Mouse (Mus musculus) heart, embryonic 16.5 days (tissue): ENCODE measurements around the gene Opn3. TPM values are rescaled to one million over a fixed set of nuclear protein-coding genes. Genes with fewer than 3 reads are reported as not detected.

Experiments used
- ATAC-seq: fragments of 200-750 bp; cut with Nextera tagmentation; replicated peaks from 2 replicates; pipeline ENCODE4 v1.8.0; 2017; ENCODE audit warnings: moderate number of reproducible peaks; ENCODE audit not compliant: insufficient read depth, low FRiP score; ENCODE audit errors: extremely low read depth
- H3K27ac ChIP-seq: fragments of 300-500 bp; sonication (generic); 2 replicates; pipeline ENCODE4 v1.5.1; 2014; ENCODE audit warnings: mild to moderate bottlenecking, low read length, control low read depth, moderate library complexity
- H3K27me3 ChIP-seq: fragments of 300-500 bp; sonication (generic); 2 replicates; pipeline ENCODE4 v1.6.1; 2014; ENCODE audit warnings: low read length, mixed read lengths; ENCODE audit not compliant: control insufficient read depth, insufficient read depth
- H3K36me3 ChIP-seq: fragments of 300-500 bp; sonication (generic); 2 replicates; pipeline ENCODE4 v1.6.1; 2014; ENCODE audit not compliant: control insufficient read depth, insufficient read depth
- H3K4me1 ChIP-seq: fragments of 300-500 bp; sonication (generic); 2 replicates; pipeline ENCODE4 v1.6.1; 2014; ENCODE audit warnings: low read length, mixed read lengths; ENCODE audit not compliant: control insufficient read depth, insufficient read depth
- H3K4me2 ChIP-seq: fragments of 300-500 bp; sonication (generic); 2 replicates; pipeline ENCODE4 v1.6.1; 2014; ENCODE audit warnings: low read depth, mild to moderate bottlenecking, control low read depth, low read length
- H3K4me3 ChIP-seq: fragments of 300-500 bp; sonication (generic); 2 replicates; pipeline ENCODE4 v1.5.1; 2014; ENCODE audit warnings: mild to moderate bottlenecking, control low read depth, low read length
- H3K9ac ChIP-seq: fragments of 300-500 bp; sonication (generic); 2 replicates; pipeline ENCODE4 v1.6.1; 2014; ENCODE audit warnings: low read length, control low read depth
- H3K9me3 ChIP-seq: fragments of 300-500 bp; sonication (generic); replicated peaks from 2 replicates; pipeline ENCODE4 v1.6.1; 2016; ENCODE audit warnings: low read length; ENCODE audit not compliant: control insufficient read depth
- WGBS: fragments of 180-500 bp; shearing (Covaris S2); extraction: QIAGEN DNeasy Blood & Tissue Kit; methylation state at CpG from one replicate; pipeline ENCODE4 v1.1.7; 2014; 5-methylcytosine and 5-hydroxymethylcytosine counted together
- polyA plus RNA-seq: library from polyadenylated mRNA; unstranded; fragments of >200 nt; fragmentation: Nextera tagmentation; extraction: Ambion mirVana; gene quantifications from 2 replicates; pipeline ENCODE4 v1.2.1, GENCODE M21; 2015

Gene Opn3
- polyA plus RNA-seq, 1 experiment from 2014 or later, result 12.2 TPM

- Histone ChIP-seq H3K4me2 (no peak within 1 kb of the TSS), H3K9me3 (no peaks in the 10 kb centered on the region)
- WGBS, result 77% methylated on average over 1 of the region's 1 CpGs
Measured at GRCm38 (mm10) chr1:175698293-175698692, 5.7 kb upstream of the Opn3 start, which contains the start of gene Wdr64. TSS of gene Wdr64 (plus strand) at chr1:175698593.

GRCm38 (mm10) chr1:175693429-175693960 lies 919 bp upstream of the Opn3 start:
- H3K9ac ChIP-seq, result peak overlapping the region; percentile 68
- no peak for ATAC-seq
- no peaks in the 10 kb centered on the region for H3K9me3 ChIP-seq
- no peaks in the 10 kb centered on the region for H3K36me3 ChIP-seq
- peaks cover 21% of the 10 kb centered on the region for H3K4me1 ChIP-seq
- H3K4me2 ChIP-seq, result peak overlapping the region; percentile 95
- H3K27ac ChIP-seq, result peak overlapping the region; percentile 84
- no peaks in the 10 kb centered on the region for H3K27me3 ChIP-seq
- H3K4me3 ChIP-seq, result peak overlapping the region; percentile 91
- WGBS, result 21% methylated on average over 12 of the region's 12 CpGs

More at GRCm38 (mm10) chr1:175698293-175698692, 5.7 kb upstream of the Opn3 start, which contains the start of gene Wdr64:
- Histone ChIP-seq H3K36me3 (no peaks in the 10 kb centered on the region), H3K9ac (no peak within 1 kb of the TSS), H3K4me3 (no peak within 1 kb of the TSS), H3K27ac (no peak within 1 kb of the TSS), H3K4me1 (peaks cover 9% of the 10 kb centered on the region), H3K27me3 (no peaks in the 10 kb centered on the region)
- ATAC-seq, result no peak

GRCm38 (mm10) chr1:175692997-175693361 lies 403 bp upstream of the Opn3 start:
- Histone ChIP-seq H3K36me3 (no peaks in the 10 kb centered on the region), H3K4me2 (peak overlapping the region; percentile 95), H3K4me3 (peak overlapping the region; percentile 91), H3K27ac (peak overlapping the region; percentile 84), H3K9ac (peak overlapping the region; percentile 68), H3K9me3 (no peaks in the 10 kb centered on the region), H3K4me1 (peaks cover 21% of the 10 kb centered on the region), H3K27me3 (no peaks in the 10 kb centered on the region)
- ATAC-seq, result no peak
- WGBS, result under 1% methylated on average over 17 of the region's 17 CpGs

GRCm38 (mm10) chr1:175691686-175692245 lies 810 bp downstream of the Opn3 start:
- no peak for ATAC-seq
- WGBS, result under 1% methylated on average over 22 of the region's 22 CpGs
- Histone ChIP-seq H3K36me3 (peaks cover 6% of the 10 kb centered on the region; the same call in 1 of the 2 replicates), H3K4me3 (peak overlapping the region; percentile 91), H3K4me1 (peaks cover 21% of the 10 kb centered on the region), H3K9ac (peak overlapping the region; percentile 91), H3K9me3 (no peaks in the 10 kb centered on the region), H3K27ac (peak overlapping the region; percentile 93), H3K27me3 (no peaks in the 10 kb centered on the region), H3K4me2 (peak overlapping the region; percentile 95)

- Histone ChIP-seq H3K27ac (no peak overlapping the region), H3K9ac (no peak overlapping the region), H3K4me2 (no peak overlapping the region), H3K9me3 (no peaks in the 10 kb centered on the region), H3K4me3 (no peak overlapping the region), H3K4me1 (no peaks in the 10 kb centered on the region), H3K36me3 (peaks cover under 1% of the 10 kb centered on the region; the same call in 1 of the 2 replicates), H3K27me3 (no peaks in the 10 kb centered on the region)
- 66% methylated on average over 5 of the region's 6 CpGs for WGBS
- no peak for ATAC-seq
Measured at GRCm38 (mm10) chr1:175680995-175681394, 11.6 kb downstream of the Opn3 start.

GRCm38 (mm10) chr1:175677459-175677858 lies 15.1 kb downstream of the Opn3 start:
- H3K4me2 ChIP-seq, result no peak overlapping the region
- H3K9ac ChIP-seq, result no peak overlapping the region
- no peaks in the 10 kb centered on the region for H3K36me3 ChIP-seq
- no peak overlapping the region for H3K27ac ChIP-seq
- no peak overlapping the region for H3K4me3 ChIP-seq
- 66% methylated on average over 6 of the region's 6 CpGs for WGBS
- no peaks in the 10 kb centered on the region for H3K9me3 ChIP-seq
- no peaks in the 10 kb centered on the region for H3K4me1 ChIP-seq
- ATAC-seq, result no peak
- no peaks in the 10 kb centered on the region for H3K27me3 ChIP-seq

- 62% methylated on average over 6 of the region's 6 CpGs for WGBS
- no peaks in the 10 kb centered on the region for H3K36me3 ChIP-seq
- ATAC-seq, result no peak
Measured at GRCm38 (mm10) chr1:175675116-175675515, 17.5 kb downstream of the Opn3 start.

GRCm38 (mm10) chr1:175673563-175674325 lies 18.8 kb downstream of the Opn3 start:
- WGBS, result 80% methylated on average over 7 of the region's 7 CpGs
- Histone ChIP-seq H3K27me3 (no peaks in the 10 kb centered on the region), H3K36me3 (no peaks in the 10 kb centered on the region), H3K9me3 (no peaks in the 10 kb centered on the region), H3K27ac (no peak overlapping the region), H3K4me1 (no peaks in the 10 kb centered on the region), H3K9ac (no peak overlapping the region), H3K4me3 (no peak overlapping the region), H3K4me2 (no peak overlapping the region)
- no peak for ATAC-seq

More at GRCm38 (mm10) chr1:175675116-175675515, 17.5 kb downstream of the Opn3 start:
- no peaks in the 10 kb centered on the region for H3K4me1 ChIP-seq
- H3K27me3 ChIP-seq, result no peaks in the 10 kb centered on the region
- H3K4me3 ChIP-seq, result no peak overlapping the region
- H3K27ac ChIP-seq, result no peak overlapping the region
- H3K9me3 ChIP-seq, result no peaks in the 10 kb centered on the region
- no peak overlapping the region for H3K4me2 ChIP-seq
- no peak overlapping the region for H3K9ac ChIP-seq

- ATAC-seq, result no peak
Measured at GRCm38 (mm10) chr1:175671626-175672025, 20.9 kb downstream of the Opn3 start.

More at GRCm38 (mm10) chr1:175671626-175672025, 20.9 kb downstream of the Opn3 start:
- Histone ChIP-seq H3K27me3 (no peaks in the 10 kb centered on the region), H3K4me3 (no peak overlapping the region), H3K4me1 (no peaks in the 10 kb centered on the region), H3K9me3 (no peaks in the 10 kb centered on the region), H3K36me3 (no peaks in the 10 kb centered on the region), H3K27ac (no peak overlapping the region), H3K9ac (no peak overlapping the region), H3K4me2 (no peak overlapping the region)
- 14% methylated on average over 1 of the region's 1 CpGs for WGBS
